13 mouse cellular contexts compared by ENCODE assay signal in genomic region chr4:47422194-47422593, GRCm38 (mm10).
"Had no signal": no experiment of that assay in that cellular context is flagged by ENCODE, and none has a peak within 500 bp of the region (broad histone marks: within the 10 kb centered on the region; RNA-seq: fewer than 3 reads in every experiment).

No protein-coding gene starts in this region.

- H3K9ac ChIP-seq: midbrain, embryonic 12.5 days; neural tube, embryonic 13.5 days had no signal

- H3K4me3 ChIP-seq: layer of hippocampus, adult 2 months; midbrain, embryonic 12.5 days; neural tube, embryonic 13.5 days had no signal

- H3K4me2 ChIP-seq: midbrain, embryonic 12.5 days; neural tube, embryonic 13.5 days had no signal

- H3K36me3 ChIP-seq: midbrain, embryonic 12.5 days; neural tube, embryonic 13.5 days had no signal

- H3K27ac ChIP-seq: layer of hippocampus, adult 2 months; midbrain, embryonic 12.5 days; neural tube, embryonic 13.5 days had no signal

- ATAC-seq: midbrain, embryonic 16.5 days had no signal

- DNase-seq: kidney, adult 11 months; kidney, adult 9 months; kidney, postnatal 10 days; kidney, postnatal 4 days; left cerebral cortex, postnatal 4 days; lung, adult 18-20 months; right cerebral cortex, adult 18-20 months; right cerebral cortex, postnatal 25 days; thymus, postnatal 36 days had no signal

- H3K9me3 ChIP-seq: midbrain, embryonic 12.5 days; neural tube, embryonic 13.5 days had no signal
